Mouse (Mus musculus) CH12.LX (cell line): ENCODE results near the gene Tmem158. TPM values are rescaled to one million over a fixed set of nuclear protein-coding genes. Genes with fewer than 3 reads are reported as not detected.
A peak's percentile ranks its signal among the peaks of the same experiment; 100 is the strongest.

Experiments used
- DNase-seq: peaks from one replicate; pipeline ENCODE4 v3.0.0-alpha.2; 2013; ENCODE audit errors: extremely low read depth
- H3K27ac ChIP-seq: 2 replicates; pipeline ENCODE4 v1.5.1; 2012; ENCODE audit warnings: low read depth, mild to moderate bottlenecking, control low read depth, moderate library complexity; ENCODE audit not compliant: insufficient read depth
- H3K27me3 ChIP-seq: replicated peaks from 2 replicates; pipeline ENCODE3; 2012; ENCODE audit warnings: inconsistent platforms
- H3K36me3 ChIP-seq, 2 experiments: replicated peaks in 1 of 2; 2 replicates each; pipeline versions ENCODE3 to v1.6.1; 2012; ENCODE audit warnings: inconsistent platforms in 1 of 2, low read length in 1 of 2, mild to moderate bottlenecking in 1 of 2, mixed read lengths in 1 of 2, moderate library complexity in 1 of 2; ENCODE audit not compliant: control insufficient read depth in 1 of 2, insufficient read depth in 1 of 2
- H3K4me1 ChIP-seq, 2 experiments: 2 replicates each; pipeline ENCODE4 v1.6.1; 2012; ENCODE audit warnings: inconsistent platforms in 1 of 2, moderate library complexity in 1 of 2; ENCODE audit not compliant: insufficient read depth in 2 of 2, control insufficient read depth in 1 of 2
- H3K4me2 ChIP-seq: 2 replicates; pipeline ENCODE4 v1.6.1; 2012; ENCODE audit warnings: low read depth, mild to moderate bottlenecking, control low read depth; ENCODE audit not compliant: poor library complexity, insufficient read depth, severe bottlenecking
- H3K4me3 ChIP-seq, 3 experiments: fragments of 150-350 bp in 1 of 3; sonication (generic) in 1 of 3; replicated peaks in 1 of 3; 2 replicates each; pipeline versions ENCODE3 to v1.5.1; 2011 to 2012; ENCODE audit warnings: low read depth in 2 of 3, low read length in 2 of 3, mild to moderate bottlenecking in 2 of 3, moderate library complexity in 2 of 3, control low read depth in 1 of 3, improper control_type of control experiment in 1 of 3, inconsistent platforms in 1 of 3, mixed read lengths in 1 of 3; ENCODE audit not compliant: poor library complexity in 1 of 3
- H3K79me2 ChIP-seq: replicated peaks from 2 replicates; pipeline ENCODE4 v1.6.1; 2012; ENCODE audit warnings: mild to moderate bottlenecking, moderate library complexity; ENCODE audit not compliant: control insufficient read depth, poor library complexity, insufficient read depth, severe bottlenecking; ENCODE audit errors: extremely low read depth
- H3K9ac ChIP-seq: 2 replicates; pipeline ENCODE4 v1.6.1; 2012; ENCODE audit warnings: low read depth, mild to moderate bottlenecking, control low read depth, moderate library complexity; ENCODE audit not compliant: insufficient read depth
- H3K9me3 ChIP-seq: replicated peaks from 2 replicates; pipeline ENCODE3; 2012; ENCODE audit warnings: low read length, inconsistent platforms, mixed read lengths
- BHLHE40 ChIP-seq: IDR thresholded peaks from 2 replicates; pipeline ENCODE4 v1.6.1; 2011; ENCODE audit warnings: mild to moderate bottlenecking, low read depth, low read length, improper control_type of control experiment
- ELF1 ChIP-seq: IDR thresholded peaks from 2 replicates; pipeline ENCODE4 v1.6.1; 2014; ENCODE audit warnings: low read depth, mild to moderate bottlenecking, inconsistent platforms, low read length, improper control_type of control experiment
- ETS1 ChIP-seq: conservative IDR thresholded peaks from 2 replicates; pipeline ENCODE4 v1.6.1; 2012; ENCODE audit warnings: low read depth, mild to moderate bottlenecking, inconsistent platforms, low read length, improper control_type of control experiment, moderate library complexity
- KAT2A ChIP-seq: IDR thresholded peaks from 2 replicates; pipeline ENCODE4 v1.6.1; 2012; ENCODE audit warnings: low read length, improper control_type of control experiment, inconsistent platforms; ENCODE audit not compliant: insufficient replicate concordance
- MAX ChIP-seq: IDR thresholded peaks from 2 replicates; pipeline ENCODE4 v1.6.1; 2011; ENCODE audit warnings: low read length, improper control_type of control experiment
- MEF2A ChIP-seq: IDR thresholded peaks from 2 replicates; pipeline ENCODE4 v1.6.1; 2014; ENCODE audit warnings: low read depth, mild to moderate bottlenecking, inconsistent platforms, low read length, improper control_type of control experiment, borderline replicate concordance
- NELFE ChIP-seq: IDR thresholded peaks from 2 replicates; pipeline ENCODE4 v1.6.1; 2011; ENCODE audit warnings: low read depth, low read length, improper control_type of control experiment
- POLR2A ChIP-seq: IDR thresholded peaks from 2 replicates; pipeline ENCODE4 v1.6.1; 2011; ENCODE audit warnings: low read depth, mild to moderate bottlenecking, improper control_type of control experiment, low read length
- SIN3A ChIP-seq: IDR thresholded peaks from 2 replicates; pipeline ENCODE4 v1.6.1; 2012; ENCODE audit warnings: low read length, improper control_type of control experiment, inconsistent platforms
- TBP ChIP-seq: conservative IDR thresholded peaks from 2 replicates; pipeline ENCODE4 v1.6.1; 2011; ENCODE audit warnings: low read depth, low read length, improper control_type of control experiment
- USF1 ChIP-seq: IDR thresholded peaks from 2 replicates; pipeline ENCODE4 v1.6.1; 2014; ENCODE audit warnings: low read depth, mild to moderate bottlenecking, inconsistent platforms, low read length, improper control_type of control experiment
- ZKSCAN1 ChIP-seq: IDR thresholded peaks from 2 replicates; pipeline ENCODE4 v1.6.1; 2012; ENCODE audit warnings: low read depth, inconsistent platforms, low read length, improper control_type of control experiment, borderline replicate concordance
- dilution Hi-C: fragments of 300-500 bp; cut with MboI; formaldehyde crosslinking; loops from 2 replicates; pipeline ENCODE4 v1.14.3; 2020; ENCODE audit warnings: low sequenced_read_pairs; ENCODE audit not compliant: extremely low pct_unique_long_range_greater_than_20kb, extremely low pct_ligation_motif_present
- in situ Hi-C: fragments of 300-500 bp; cut with MboI; formaldehyde crosslinking; loops from 3 replicates; pipeline ENCODE4 v1.14.3; 2019; ENCODE audit warnings: low sequenced_read_pairs, low pct_ligation_motif_present, low pct_unique_long_range_greater_than_20kb, mixed read lengths
- polyA plus RNA-seq: library from polyadenylated mRNA; unstranded; fragments of >175 nt; gene quantifications from 2 replicates; pipeline ENCODE4 v1.2.1, GENCODE M21; 2012; ENCODE audit warnings: low read depth; ENCODE audit not compliant: insufficient read length
- total RNA-seq, 2 experiments: library from RNA; depleted of rRNA; stranded (reverse); fragments of 300-350 nt in 1 of 2; fragments of >200 nt in 1 of 2; gene quantifications; 2 replicates each; pipeline ENCODE4 v1.2.3; 2012 to 2014

The Tmem158 gene
- total and polyA plus RNA-seq, 3 experiments = 2.1 to 7.3 (median 2.4) TPM

GRCm38 (mm10) chr9:123304917-123305316, 44.4 kb upstream of the Tmem158 start:
- H3K79me2 ChIP-seq = no peaks in the 10 kb centered on the region
- no peaks in the 10 kb centered on the region for H3K27me3 ChIP-seq
- dilution Hi-C loops = no loop called here
- DNase-seq = no peak
- no peak for TF ChIP-seq POLR2A
- TF ChIP-seq USF1 = no peak
- TF ChIP-seq ELF1 = no peak
- TF ChIP-seq SIN3A = no peak
- no peak for TF ChIP-seq BHLHE40
- no peak for TF ChIP-seq ETS1
- no peak for TF ChIP-seq MEF2A
- no peak for TF ChIP-seq ZKSCAN1
- no peak for TF ChIP-seq KAT2A
- TF ChIP-seq, all 38 proteins: peak for 0
- H3K4me1 ChIP-seq = peaks cover 14 to 15% of the 10 kb centered on the region in 2 experiments
- no peaks in the 10 kb centered on the region for H3K36me3 ChIP-seq
- H3K9me3 ChIP-seq = no peaks in the 10 kb centered on the region
- no peak overlapping the region for H3K27ac ChIP-seq
- in situ Hi-C loops = no loop called here
- no peak overlapping the region for H3K4me3 ChIP-seq
- no peak overlapping the region for H3K9ac ChIP-seq
- no peak overlapping the region for H3K4me2 ChIP-seq

GRCm38 (mm10) chr9:123303952-123304351, 43.4 kb upstream of the Tmem158 start:
- no peak overlapping the region for H3K4me3 ChIP-seq
- dilution Hi-C loops = no loop called here
- H3K36me3 ChIP-seq = no peaks in the 10 kb centered on the region
- H3K9ac ChIP-seq = no peak overlapping the region
- H3K9me3 ChIP-seq = no peaks in the 10 kb centered on the region
- no peaks in the 10 kb centered on the region for H3K27me3 ChIP-seq
- H3K27ac ChIP-seq = no peak overlapping the region
- in situ Hi-C loops = no loop called here
- H3K4me1 ChIP-seq = peaks cover 5 to 15% of the 10 kb centered on the region in 2 experiments
- H3K4me2 ChIP-seq = no peak overlapping the region
- no peak for DNase-seq
- TF ChIP-seq ELF1 (no peak), NELFE (no peak), SIN3A (no peak)
- H3K79me2 ChIP-seq = no peaks in the 10 kb centered on the region

GRCm38 (mm10) chr9:123302759-123303313, 42.3 kb upstream of the Tmem158 start:
- in situ Hi-C loops = no loop called here
- H3K9me3 ChIP-seq = no peaks in the 10 kb centered on the region

More at GRCm38 (mm10) chr9:123302759-123303313, 42.3 kb upstream of the Tmem158 start:
- H3K4me3 ChIP-seq = no peak overlapping the region
- no peaks in the 10 kb centered on the region for H3K27me3 ChIP-seq
- H3K4me2 ChIP-seq = no peak overlapping the region; the same call in 1 of the 2 replicates
- no peak for TF ChIP-seq MAX
- TF ChIP-seq TBP = peak; percentile 72
- no peak overlapping the region for H3K27ac ChIP-seq
- dilution Hi-C loops = no loop called here
- H3K36me3 ChIP-seq = no peaks in the 10 kb centered on the region
- H3K9ac ChIP-seq = no peak overlapping the region
- H3K4me1 ChIP-seq = peaks cover 0 to 15% of the 10 kb centered on the region in 2 experiments; a peak in 3 of 4 replicates
- no peak for DNase-seq
- H3K79me2 ChIP-seq = no peaks in the 10 kb centered on the region
